Mouse (Mus musculus): ENCODE data around the gene Lat. TPM values are rescaled to one million over a fixed set of nuclear protein-coding genes. Genes with fewer than 3 reads are reported as not detected.

The Lat gene
- polyA plus RNA-seq, 1 experiment: 74.0 TPM

DNA sequence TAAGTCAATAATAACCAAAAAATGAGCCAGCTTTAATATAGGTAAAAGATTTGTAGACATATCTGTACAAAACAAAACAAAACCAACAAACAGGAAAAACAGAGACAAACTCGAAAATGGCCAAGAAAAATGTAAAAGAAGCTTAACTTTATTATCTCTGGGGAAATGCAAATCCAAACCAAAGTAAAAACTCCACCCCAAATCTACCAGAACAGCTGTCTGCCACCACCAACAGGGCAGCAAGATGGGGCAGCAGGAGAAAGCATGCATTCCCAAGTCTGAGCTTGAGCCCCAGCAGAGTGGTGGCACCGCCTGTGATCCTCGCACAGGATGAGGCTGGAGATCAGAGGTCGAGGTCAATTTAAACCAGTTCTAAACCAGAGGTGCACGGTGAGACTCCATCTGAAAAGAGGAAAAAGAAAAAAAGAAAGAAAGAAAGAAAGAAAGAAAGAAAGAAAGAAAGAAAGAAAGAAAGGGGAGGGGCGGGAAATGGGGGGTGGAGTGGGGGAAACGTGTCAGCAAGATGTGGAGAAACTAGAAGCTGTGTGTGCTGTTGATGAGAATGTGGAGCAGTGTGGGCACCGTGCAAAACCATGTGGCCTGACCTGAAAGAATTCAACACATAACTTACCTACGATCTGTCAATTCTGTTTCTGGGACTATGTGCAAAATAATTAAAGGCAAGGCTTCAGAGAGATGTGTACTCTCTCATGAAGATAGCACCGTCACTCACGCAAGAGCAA, 15.9 kb downstream of the Lat start:
- no peak for TF ChIP-seq CTCF (IDR thresholded peaks at IDR 0.05; ENCODE audit: control insufficient read depth, insufficient read depth, low read length)
- TF ChIP-seq POLR2A (IDR thresholded peaks at IDR 0.05; ENCODE audit: borderline replicate concordance, control insufficient read depth, low read depth, low read length): no peak
- Histone ChIP-seq H3K4me1 (ENCODE audit: control insufficient read depth, insufficient read depth, low read length) (peaks cover 1% of the 10 kb centered on the region; the same call in 1 of the 2 replicates), H3K27ac (ENCODE audit: control insufficient read depth, insufficient read depth, low read depth, low read length, poor library complexity) (no peak overlapping the region), H3K4me3 (replicated peaks; ENCODE audit: control insufficient read depth, low read depth, low read length) (no peak overlapping the region)
- WGBS: 51% methylated on average over 11 of the region's 11 CpGs

DNA sequence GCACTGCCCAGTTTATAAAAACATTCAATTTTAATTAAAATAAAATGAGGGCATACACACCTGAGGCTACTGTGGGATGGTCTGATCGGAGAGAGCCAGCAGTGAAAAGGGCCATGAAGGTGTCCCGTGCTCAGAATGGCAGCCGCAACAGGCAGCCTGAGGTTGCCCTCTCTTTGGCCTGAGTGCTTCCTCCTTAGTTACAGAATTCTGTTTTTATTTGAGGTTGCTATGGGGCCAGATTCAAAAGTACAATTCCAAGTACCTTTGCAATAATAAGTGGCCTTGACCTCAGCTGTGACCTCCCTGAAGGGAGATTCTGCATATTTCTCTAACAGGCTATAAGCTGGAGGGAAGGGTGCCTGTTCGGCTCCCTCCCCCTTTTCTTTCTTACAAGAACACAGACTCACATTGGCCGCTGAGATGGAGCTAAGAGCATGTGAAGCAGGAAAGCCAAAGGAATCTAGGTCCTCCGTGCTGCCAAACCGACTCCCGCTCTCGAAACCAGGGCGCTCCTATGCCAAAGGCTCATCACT, 17.9 kb downstream of the Lat start:
- Histone ChIP-seq H3K4me1 (ENCODE audit: control insufficient read depth, insufficient read depth, low read length) (peaks cover 1% of the 10 kb centered on the region; the same call in 1 of the 2 replicates), H3K4me3 (replicated peaks; ENCODE audit: control insufficient read depth, low read depth, low read length) (no peak overlapping the region), H3K27ac (ENCODE audit: control insufficient read depth, insufficient read depth, low read depth, low read length, poor library complexity) (no peak overlapping the region)
- TF ChIP-seq POLR2A (IDR thresholded peaks at IDR 0.05; ENCODE audit: borderline replicate concordance, control insufficient read depth, low read depth, low read length): no peak
- WGBS: 77% methylated on average over 10 of the region's 10 CpGs

DNA sequence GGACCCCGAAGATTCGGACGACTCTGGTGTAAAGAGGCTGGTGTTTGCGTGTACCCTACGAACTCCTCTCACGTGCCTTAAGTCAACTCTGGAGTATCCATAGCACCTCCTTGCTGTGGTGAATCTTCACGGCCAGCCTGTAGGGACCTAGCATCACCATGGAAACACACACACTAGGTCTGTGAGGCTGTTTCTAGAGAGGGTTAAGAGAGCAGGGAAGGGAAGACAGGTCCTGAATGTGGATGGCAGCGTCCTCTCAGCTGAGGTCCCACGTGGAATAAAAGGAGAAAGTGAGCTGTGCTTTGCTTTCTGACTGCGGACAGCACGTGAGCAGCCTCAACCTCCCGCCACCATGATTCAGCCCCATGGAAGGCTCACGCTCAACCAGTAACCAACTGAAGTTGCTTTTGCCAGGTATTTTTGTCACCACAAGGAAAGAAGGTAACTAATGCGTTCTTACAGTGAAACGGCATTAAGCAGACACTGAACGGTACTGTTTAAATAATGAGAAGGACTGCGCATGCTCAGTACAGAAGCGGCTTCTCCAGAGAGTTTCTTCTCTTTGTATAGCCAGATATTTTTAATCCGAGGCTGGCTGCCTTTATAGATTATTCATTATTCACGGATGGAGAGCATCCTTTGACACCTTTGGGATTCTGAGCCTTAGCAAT, 18.5 kb downstream of the Lat start:
- TF ChIP-seq CTCF (IDR thresholded peaks at IDR 0.05; ENCODE audit: control insufficient read depth, insufficient read depth, low read length): no peak
- no peak for TF ChIP-seq POLR2A (IDR thresholded peaks at IDR 0.05; ENCODE audit: borderline replicate concordance, control insufficient read depth, low read depth, low read length)
- Histone ChIP-seq H3K27ac (ENCODE audit: control insufficient read depth, insufficient read depth, low read depth, low read length, poor library complexity) (no peak overlapping the region), H3K4me1 (ENCODE audit: control insufficient read depth, insufficient read depth, low read length) (peaks cover 1% of the 10 kb centered on the region; the same call in 1 of the 2 replicates), H3K4me3 (replicated peaks; ENCODE audit: control insufficient read depth, low read depth, low read length) (no peak overlapping the region)
- 70% methylated on average over 20 of the region's 20 CpGs for WGBS

DNA sequence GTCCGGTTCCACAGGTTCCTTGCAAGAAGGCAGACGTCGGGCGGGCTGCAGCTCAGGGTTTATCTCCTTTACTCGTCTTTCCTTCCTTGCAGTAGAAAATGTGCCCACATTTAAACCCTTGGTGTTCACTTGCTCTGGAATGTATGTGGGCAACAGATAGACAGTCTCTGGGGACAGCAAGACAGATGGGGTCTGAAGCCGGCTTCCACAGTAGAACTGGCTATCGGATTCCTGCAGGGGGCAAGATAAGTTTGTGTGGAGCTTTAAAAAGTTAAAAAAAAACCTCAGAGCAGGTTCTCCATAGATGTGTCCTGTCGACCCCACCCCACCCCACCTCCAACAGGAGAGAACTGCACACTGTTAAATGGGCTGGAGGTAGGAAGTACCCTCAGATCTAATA, 21.1 kb downstream of the Lat start:
- WGBS: 57% methylated on average over 8 of the region's 8 CpGs
- no peak overlapping the region for H3K4me3 ChIP-seq (replicated peaks; ENCODE audit: control insufficient read depth, low read depth, low read length)
- TF ChIP-seq CTCF (IDR thresholded peaks at IDR 0.05; ENCODE audit: control insufficient read depth, insufficient read depth, low read length) (no peak), POLR2A (IDR thresholded peaks at IDR 0.05; ENCODE audit: borderline replicate concordance, control insufficient read depth, low read depth, low read length) (no peak)
- H3K4me1 ChIP-seq (ENCODE audit: control insufficient read depth, insufficient read depth, low read length): no peaks in the 10 kb centered on the region
- no peak overlapping the region for H3K27ac ChIP-seq (ENCODE audit: control insufficient read depth, insufficient read depth, low read depth, low read length, poor library complexity)

DNA sequence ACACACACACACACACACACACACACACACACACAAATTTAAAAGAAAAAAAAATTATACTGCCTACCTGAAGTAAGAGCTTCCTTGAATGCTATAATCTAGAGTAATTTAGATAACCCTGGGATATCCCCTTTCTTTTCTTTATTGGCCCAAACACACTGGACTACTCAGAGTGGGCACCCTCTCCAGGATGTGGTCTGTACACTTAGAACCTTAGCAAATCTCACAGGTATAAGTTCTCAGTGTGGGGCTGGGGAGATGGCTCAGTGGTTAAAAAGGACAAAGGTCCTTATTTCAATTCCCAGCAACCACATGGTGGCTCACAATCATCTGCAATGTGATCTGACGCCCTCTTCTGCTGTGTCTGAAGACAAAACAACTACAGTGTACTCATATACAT, 22.3 kb downstream of the Lat start:
- H3K4me1 ChIP-seq (ENCODE audit: control insufficient read depth, insufficient read depth, low read length): no peaks in the 10 kb centered on the region; the same call in 1 of the 2 replicates
- no peak overlapping the region for H3K4me3 ChIP-seq (replicated peaks; ENCODE audit: control insufficient read depth, low read depth, low read length)
- no peak for TF ChIP-seq POLR2A (IDR thresholded peaks at IDR 0.05; ENCODE audit: borderline replicate concordance, control insufficient read depth, low read depth, low read length)
- no peak for TF ChIP-seq CTCF (IDR thresholded peaks at IDR 0.05; ENCODE audit: control insufficient read depth, insufficient read depth, low read length)
- 33% methylated on average over 1 of the region's 1 CpGs for WGBS
- H3K27ac ChIP-seq (ENCODE audit: control insufficient read depth, insufficient read depth, low read depth, low read length, poor library complexity): no peak overlapping the region

DNA sequence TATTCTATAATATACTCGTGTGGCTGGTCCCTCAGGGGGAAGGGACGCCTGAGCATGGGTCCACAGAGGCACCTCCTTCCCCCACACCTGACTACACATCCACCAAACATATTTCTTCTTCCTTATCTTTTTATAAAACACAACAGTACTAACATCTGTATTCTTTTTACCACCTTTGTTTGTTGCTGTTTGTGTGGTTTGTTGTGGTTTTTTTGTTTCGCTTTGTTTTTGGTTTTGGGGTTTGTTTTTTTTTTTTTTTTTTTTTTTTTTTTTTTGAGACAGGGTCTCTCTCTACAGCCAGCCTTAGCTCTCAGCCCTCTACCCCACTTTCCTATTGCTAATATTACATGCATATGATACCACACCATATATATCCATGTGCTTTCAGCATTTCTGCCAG, 23.4 kb downstream of the Lat start:
- Histone ChIP-seq H3K27ac (ENCODE audit: control insufficient read depth, insufficient read depth, low read depth, low read length, poor library complexity) (no peak overlapping the region), H3K4me3 (replicated peaks; ENCODE audit: control insufficient read depth, low read depth, low read length) (no peak overlapping the region), H3K4me1 (ENCODE audit: control insufficient read depth, insufficient read depth, low read length) (no peaks in the 10 kb centered on the region; the same call in 1 of the 2 replicates)
- no peak for TF ChIP-seq CTCF (IDR thresholded peaks at IDR 0.05; ENCODE audit: control insufficient read depth, insufficient read depth, low read length)
- 63% methylated on average over 3 of the region's 3 CpGs for WGBS

DNA sequence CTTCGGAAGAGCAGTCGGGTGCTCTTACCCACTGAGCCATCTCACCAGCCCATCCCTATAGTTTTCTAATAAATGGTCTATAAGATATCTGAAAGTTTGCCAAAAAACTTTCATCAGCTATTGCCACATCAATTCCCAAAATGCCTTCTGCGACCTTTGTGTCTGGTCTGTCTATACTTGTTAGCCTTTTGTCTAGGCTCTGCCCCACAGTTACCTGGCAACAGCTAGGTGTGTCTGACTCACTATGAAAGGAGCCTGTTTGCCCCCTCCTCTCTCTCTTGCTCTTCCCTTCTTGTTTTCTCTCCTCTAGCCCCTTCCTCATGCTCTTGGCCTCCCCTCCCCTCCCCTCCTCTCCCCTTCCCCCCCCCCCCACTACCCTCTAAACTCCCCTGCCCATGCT, 23.8 kb downstream of the Lat start:
- H3K4me3 ChIP-seq (replicated peaks; ENCODE audit: control insufficient read depth, low read depth, low read length): no peak overlapping the region
- H3K4me1 ChIP-seq (ENCODE audit: control insufficient read depth, insufficient read depth, low read length): no peaks in the 10 kb centered on the region; the same call in 1 of the 2 replicates
- WGBS: 66% methylated on average over 3 of the region's 3 CpGs
- no peak overlapping the region for H3K27ac ChIP-seq (ENCODE audit: control insufficient read depth, insufficient read depth, low read depth, low read length, poor library complexity)
- TF ChIP-seq CTCF (IDR thresholded peaks at IDR 0.05; ENCODE audit: control insufficient read depth, insufficient read depth, low read length) (no peak), POLR2A (IDR thresholded peaks at IDR 0.05; ENCODE audit: borderline replicate concordance, control insufficient read depth, low read depth, low read length) (no peak)

DNA sequence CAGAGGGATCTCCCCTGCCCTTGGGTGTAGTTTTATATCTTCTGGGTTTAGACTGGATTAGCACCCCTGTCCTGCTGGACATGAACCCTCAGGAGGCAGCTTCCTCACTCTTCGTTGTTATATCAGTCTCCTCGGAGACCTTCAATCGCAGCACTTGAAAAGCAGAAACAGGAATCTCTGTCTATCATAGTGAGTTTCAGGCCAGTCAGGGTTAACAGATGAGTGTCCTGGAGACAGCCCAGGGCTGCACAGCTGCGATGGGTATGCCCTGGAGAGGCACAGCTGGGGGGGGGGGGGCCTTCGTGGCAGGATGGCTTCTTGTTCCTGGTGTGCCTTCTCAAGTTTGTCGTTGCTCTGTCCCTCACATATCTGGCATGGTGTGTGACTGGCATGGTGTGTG, 28.5 kb downstream of the Lat start:
- WGBS: 15% methylated on average over 6 of the region's 6 CpGs
- Histone ChIP-seq H3K4me1 (ENCODE audit: control insufficient read depth, insufficient read depth, low read length) (no peaks in the 10 kb centered on the region; the same call in none of the 2 replicates), H3K27ac (ENCODE audit: control insufficient read depth, insufficient read depth, low read depth, low read length, poor library complexity) (no peak overlapping the region), H3K4me3 (replicated peaks; ENCODE audit: control insufficient read depth, low read depth, low read length) (no peak overlapping the region)
- no peak for TF ChIP-seq CTCF (IDR thresholded peaks at IDR 0.05; ENCODE audit: control insufficient read depth, insufficient read depth, low read length)
- no peak for TF ChIP-seq POLR2A (IDR thresholded peaks at IDR 0.05; ENCODE audit: borderline replicate concordance, control insufficient read depth, low read depth, low read length)

Data from bone marrow, adult 2 months (tissue).